Mouse (Mus musculus): ENCODE results near the gene Cpt1b. TPM values are rescaled to one million over a fixed set of nuclear protein-coding genes. Genes with fewer than 3 reads are reported as not detected.

The Cpt1b gene
- polyA plus RNA-seq, 1 experiment from 2014 or later = 2.3 TPM

Other genes with a start within 250 kb of the Cpt1b start
- 38.5 and 38.8 TPM in 2 replicates for gene Plxnb2, start 245.1 kb downstream of the Cpt1b start, polyA plus RNA-seq (2016; fragmentation: Nextera tagmentation; extraction: Ambion mirVana)
- gene Dennd6b, start 229.4 kb downstream of the Cpt1b start, polyA plus RNA-seq (2016; fragmentation: Nextera tagmentation; extraction: Ambion mirVana) = 5.3 and 5.5 TPM in 2 replicates
- gene Ppp6r2, start 214.3 kb downstream of the Cpt1b start, polyA plus RNA-seq (2016; fragmentation: Nextera tagmentation; extraction: Ambion mirVana) = 21.4 and 23.9 TPM in 2 replicates
- gene Sbf1, start 110.6 kb downstream of the Cpt1b start, polyA plus RNA-seq (2016; fragmentation: Nextera tagmentation; extraction: Ambion mirVana) = 32.5 and 34.1 TPM in 2 replicates
- gene Adm2, start 103.1 kb downstream of the Cpt1b start, polyA plus RNA-seq (2016; fragmentation: Nextera tagmentation; extraction: Ambion mirVana) = 3.3 TPM in 2 replicates
- gene Miox, start 91.5 kb downstream of the Cpt1b start, polyA plus RNA-seq (2016; fragmentation: Nextera tagmentation; extraction: Ambion mirVana) = 2.4 and 3.7 TPM in 2 replicates
- 36.2 and 41.1 TPM in 2 replicates for gene Lmf2, start 70.2 kb downstream of the Cpt1b start, polyA plus RNA-seq (2016; fragmentation: Nextera tagmentation; extraction: Ambion mirVana)
- 134 TPM in 2 replicates for gene Ncaph2, start 70.1 kb downstream of the Cpt1b start, polyA plus RNA-seq (2016; fragmentation: Nextera tagmentation; extraction: Ambion mirVana)
- gene Sco2, start 52.0 kb downstream of the Cpt1b start, polyA plus RNA-seq (2016; fragmentation: Nextera tagmentation; extraction: Ambion mirVana) = 4.9 and 5.6 TPM in 2 replicates
- 0.62 and 0.75 TPM in 2 replicates for gene Tymp, start 48.8 kb downstream of the Cpt1b start, polyA plus RNA-seq (2016; fragmentation: Nextera tagmentation; extraction: Ambion mirVana)
- 0.50 and 0.65 TPM in 2 replicates for gene Odf3b, start 46.6 kb downstream of the Cpt1b start, polyA plus RNA-seq (2016; fragmentation: Nextera tagmentation; extraction: Ambion mirVana)
- gene Klhdc7b, start 40.9 kb downstream of the Cpt1b start, polyA plus RNA-seq (2016; fragmentation: Nextera tagmentation; extraction: Ambion mirVana) = not detected in 2 replicates
- gene Syce3, start 15.4 kb downstream of the Cpt1b start, polyA plus RNA-seq (2016; fragmentation: Nextera tagmentation; extraction: Ambion mirVana) = not detected in 2 replicates
- 2.1 and 2.3 TPM in 2 replicates for gene C730034F03Rik, start 3.7 kb upstream of the Cpt1b start, polyA plus RNA-seq (2016; fragmentation: Nextera tagmentation; extraction: Ambion mirVana)
- gene Gm44502, start 3.8 kb upstream of the Cpt1b start, polyA plus RNA-seq (2016; fragmentation: Nextera tagmentation; extraction: Ambion mirVana) = not detected in 2 replicates
- 29.0 and 30.4 TPM in 2 replicates for gene Chkb, start 4.0 kb upstream of the Cpt1b start, polyA plus RNA-seq (2016; fragmentation: Nextera tagmentation; extraction: Ambion mirVana)
- gene Mapk8ip2, start 28.1 kb upstream of the Cpt1b start, polyA plus RNA-seq (2016; fragmentation: Nextera tagmentation; extraction: Ambion mirVana) = 0.05 and 0.13 TPM in 2 replicates
- gene Arsa, start 51.6 kb upstream of the Cpt1b start, polyA plus RNA-seq (2016; fragmentation: Nextera tagmentation; extraction: Ambion mirVana) = 6.6 and 7.0 TPM in 2 replicates
- 0.81 and 1.4 TPM in 2 replicates for gene Shank3, start 73.8 kb upstream of the Cpt1b start, polyA plus RNA-seq (2016; fragmentation: Nextera tagmentation; extraction: Ambion mirVana)
- gene Acr, start 142.5 kb upstream of the Cpt1b start, polyA plus RNA-seq (2016; fragmentation: Nextera tagmentation; extraction: Ambion mirVana) = not detected in 2 replicates
- 10.3 and 11.2 TPM in 2 replicates for gene Rabl2, start 166.1 kb upstream of the Cpt1b start, polyA plus RNA-seq (2016; fragmentation: Nextera tagmentation; extraction: Ambion mirVana)

All from liver, embryonic 12.5 days (tissue).